Mouse (Mus musculus) limb, embryonic 10.5 days (tissue): ENCODE results near the gene Fam172a. TPM values are rescaled to one million over a fixed set of nuclear protein-coding genes. Genes with fewer than 3 reads are reported as not detected.

Source experiments
- DNase-seq: peaks from one replicate; pipeline ENCODE4 v3.0.0-alpha.2; 2017; ENCODE audit warnings: low spot score
- H3K27ac ChIP-seq: fragments of 300-500 bp; sonication (generic); 2 replicates; pipeline ENCODE4 v1.5.1; 2016; ENCODE audit warnings: mild to moderate bottlenecking
- H3K27me3 ChIP-seq: fragments of 300-500 bp; sonication (generic); 2 replicates; pipeline ENCODE4 v1.6.1; 2016; ENCODE audit warnings: low read depth, mild to moderate bottlenecking; ENCODE audit not compliant: poor library complexity, severe bottlenecking
- H3K36me3 ChIP-seq: fragments of 300-500 bp; sonication (generic); 2 replicates; pipeline ENCODE4 v1.6.1; 2016; ENCODE audit warnings: mild to moderate bottlenecking, moderate library complexity
- H3K4me1 ChIP-seq: fragments of 300-500 bp; sonication (generic); 2 replicates; pipeline ENCODE4 v1.6.1; 2016
- H3K4me3 ChIP-seq: fragments of 300-500 bp; sonication (generic); 2 replicates; pipeline ENCODE4 v1.5.1; 2016; ENCODE audit warnings: mild to moderate bottlenecking, moderate library complexity
- H3K9me3 ChIP-seq: fragments of 300-500 bp; sonication (generic); replicated peaks from 2 replicates; pipeline ENCODE4 v1.6.1; 2016; ENCODE audit warnings: mild to moderate bottlenecking
- WGBS: fragments of 180-500 bp; shearing (Covaris S2); methylation state at CpG from one replicate; pipeline ENCODE4 v1.1.7; 2016; 5-methylcytosine and 5-hydroxymethylcytosine counted together
- polyA plus RNA-seq: library from polyadenylated mRNA; unstranded; fragments of >200 nt; fragmentation: Nextera tagmentation; extraction: Ambion mirVana; gene quantifications from 2 replicates; pipeline ENCODE4 v1.2.1, GENCODE M21; 2016

Gene Fam172a
- polyA plus RNA-seq, 1 experiment from 2014 or later, result 20.6 TPM

DNA sequence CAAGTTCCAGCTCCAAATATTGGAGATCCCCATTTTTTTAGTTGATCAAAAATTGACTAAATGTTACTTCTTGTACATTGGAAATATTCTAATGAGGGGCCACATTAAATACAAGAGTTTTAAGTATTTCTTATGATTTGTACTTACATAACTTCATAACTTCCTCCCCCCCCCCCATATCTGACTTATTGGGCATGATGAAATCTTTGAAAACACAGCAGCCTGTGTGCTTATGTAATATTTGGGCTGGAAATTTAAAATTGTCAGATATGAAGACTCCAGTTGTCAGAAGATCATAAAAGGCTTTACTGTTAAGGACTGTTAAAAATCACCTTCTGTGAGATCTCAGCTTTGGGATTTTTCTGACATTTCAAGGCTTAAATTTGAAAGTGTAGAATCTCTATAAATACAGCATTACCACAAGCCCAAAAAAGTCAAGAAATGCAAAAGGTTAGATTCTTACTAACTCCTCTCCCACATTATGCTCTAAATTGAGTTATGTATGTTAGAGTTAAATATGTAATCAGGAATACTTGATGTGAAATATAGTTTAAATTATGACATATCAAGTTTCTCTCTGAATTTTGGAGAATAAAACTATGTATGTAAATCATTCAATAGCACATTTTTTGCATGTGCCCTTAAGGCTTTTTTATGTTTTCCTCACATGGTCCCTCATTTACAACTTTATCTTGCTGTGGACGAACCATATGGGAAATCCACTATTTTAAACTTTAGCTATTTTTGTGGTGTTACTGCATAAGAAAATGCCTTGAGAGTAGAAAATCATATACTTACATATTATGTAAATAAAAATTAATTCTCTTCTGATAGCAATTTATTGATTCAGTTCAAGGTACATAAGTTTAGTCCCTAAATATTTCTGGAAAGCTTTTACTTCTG lies 393.5 kb downstream of the Fam172a start:
- H3K4me3 ChIP-seq, result no peak overlapping the region
- DNase-seq, result no peak
- no peaks in the 10 kb centered on the region for H3K9me3 ChIP-seq
- 0 out of 2 replicates have a peak, but pooled peaks cover 4% of the 10 kb centered on the region for H3K4me1 ChIP-seq
- no peaks in the 10 kb centered on the region for H3K27me3 ChIP-seq
- H3K36me3 ChIP-seq, result no peaks in the 10 kb centered on the region
- 88% methylated on average over 1 of the region's 1 CpGs for WGBS
- H3K27ac ChIP-seq, result no peak overlapping the region

GRCm38 (mm10) chr13:78098858-78099445 lies 397.1 kb downstream of the Fam172a start:
- WGBS, result 83% methylated on average over 5 of the region's 5 CpGs
- Histone ChIP-seq H3K27me3 (no peaks in the 10 kb centered on the region), H3K27ac (no peak overlapping the region), H3K4me1 (peaks cover 20% of the 10 kb centered on the region), H3K9me3 (no peaks in the 10 kb centered on the region), H3K4me3 (no peak overlapping the region), H3K36me3 (no peaks in the 10 kb centered on the region)
- no peak for DNase-seq

GRCm38 (mm10) chr13:78099746-78100530 lies 398.1 kb downstream of the Fam172a start:
- H3K36me3 ChIP-seq, result no peaks in the 10 kb centered on the region
- peaks cover 22% of the 10 kb centered on the region for H3K4me1 ChIP-seq
- DNase-seq, result no peak
- no peak overlapping the region for H3K4me3 ChIP-seq
- no peak overlapping the region for H3K27ac ChIP-seq
- H3K27me3 ChIP-seq, result no peaks in the 10 kb centered on the region
- WGBS, result 56% methylated on average over 3 of the region's 3 CpGs
- H3K9me3 ChIP-seq, result no peaks in the 10 kb centered on the region

- Histone ChIP-seq H3K27me3 (no peaks in the 10 kb centered on the region), H3K9me3 (no peaks in the 10 kb centered on the region), H3K27ac (no peak overlapping the region), H3K4me3 (no peak overlapping the region), H3K36me3 (no peaks in the 10 kb centered on the region), H3K4me1 (peaks cover 22% of the 10 kb centered on the region)
- 80% methylated on average over 3 of the region's 3 CpGs for WGBS
- no peak for DNase-seq
Measured at GRCm38 (mm10) chr13:78100664-78101063, 398.8 kb downstream of the Fam172a start.

DNA sequence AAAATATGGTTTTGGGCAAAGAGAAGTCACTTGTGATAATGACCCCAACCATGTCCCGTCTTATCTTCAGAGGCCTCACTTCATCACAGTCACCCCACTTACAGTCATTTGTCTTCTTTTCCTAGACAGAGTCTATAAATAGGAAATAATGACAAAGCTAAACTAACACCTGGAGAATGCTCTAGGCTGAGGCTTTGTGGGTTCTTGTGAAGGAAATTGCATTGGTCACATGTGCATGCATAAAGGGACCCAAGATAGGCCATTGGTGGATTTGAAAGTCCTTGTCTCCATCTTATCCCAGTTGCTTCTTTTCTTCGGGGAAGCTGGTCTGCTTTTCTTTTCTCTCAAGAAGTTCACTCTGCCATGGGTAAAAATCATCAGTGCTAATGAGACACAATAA lies 400.5 kb downstream of the Fam172a start:
- no peaks in the 10 kb centered on the region for H3K27me3 ChIP-seq
- H3K4me3 ChIP-seq, result no peak overlapping the region
- peaks cover 22% of the 10 kb centered on the region for H3K4me1 ChIP-seq
- H3K9me3 ChIP-seq, result no peaks in the 10 kb centered on the region
- no peak for DNase-seq
- H3K27ac ChIP-seq, result no peak overlapping the region
- 54% methylated on average over 2 of the region's 2 CpGs for WGBS
- H3K36me3 ChIP-seq, result no peaks in the 10 kb centered on the region

- H3K36me3 ChIP-seq, result no peaks in the 10 kb centered on the region
- 81% methylated on average over 3 of the region's 3 CpGs for WGBS
- H3K4me3 ChIP-seq, result no peak overlapping the region
Measured at GRCm38 (mm10) chr13:78104851-78105250, 403.0 kb downstream of the Fam172a start.

DNA sequence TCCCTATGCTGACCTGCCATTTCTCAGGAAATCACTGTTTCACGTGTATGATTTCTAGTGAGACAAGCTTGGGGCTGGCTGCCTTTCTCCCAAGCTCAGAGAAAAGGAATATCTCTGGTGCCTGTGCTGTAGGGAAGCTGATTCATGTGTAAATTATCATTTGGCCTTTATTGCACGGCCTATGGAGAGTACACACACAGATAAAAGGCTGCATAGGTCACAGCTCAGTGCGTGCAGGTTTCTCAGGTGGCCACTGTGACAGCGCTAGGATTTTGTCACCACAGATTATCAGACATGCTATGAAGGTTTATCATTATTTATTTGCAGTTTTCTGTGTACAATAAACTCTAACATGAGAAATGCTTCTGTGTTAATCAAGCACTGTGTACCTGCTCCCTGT lies 408.8 kb downstream of the Fam172a start:
- Histone ChIP-seq H3K4me1 (no peaks in the 10 kb centered on the region), H3K9me3 (no peaks in the 10 kb centered on the region), H3K27me3 (no peaks in the 10 kb centered on the region), H3K4me3 (no peak overlapping the region), H3K36me3 (no peaks in the 10 kb centered on the region), H3K27ac (no peak overlapping the region)
- no peak for DNase-seq
- 89% methylated on average over 4 of the region's 4 CpGs for WGBS

More at GRCm38 (mm10) chr13:78104851-78105250, 403.0 kb downstream of the Fam172a start:
- DNase-seq, result no peak
- no peaks in the 10 kb centered on the region for H3K27me3 ChIP-seq
- no peaks in the 10 kb centered on the region for H3K9me3 ChIP-seq
- H3K27ac ChIP-seq, result no peak overlapping the region
- H3K4me1 ChIP-seq, result peaks cover 22% of the 10 kb centered on the region

- WGBS, result 96% methylated on average over 4 of the region's 4 CpGs
- Histone ChIP-seq H3K27me3 (no peaks in the 10 kb centered on the region), H3K27ac (no peak overlapping the region), H3K4me1 (no peaks in the 10 kb centered on the region), H3K36me3 (no peaks in the 10 kb centered on the region), H3K9me3 (no peaks in the 10 kb centered on the region), H3K4me3 (no peak overlapping the region)
- no peak for DNase-seq
Measured at GRCm38 (mm10) chr13:78113978-78114377, 412.1 kb downstream of the Fam172a start.

- no peaks in the 10 kb centered on the region for H3K36me3 ChIP-seq
- H3K4me1 ChIP-seq, result no peaks in the 10 kb centered on the region
- no peak overlapping the region for H3K4me3 ChIP-seq
- DNase-seq, result no peak
- WGBS, result 89% methylated on average over 1 of the region's 1 CpGs
- H3K27ac ChIP-seq, result no peak overlapping the region
- H3K9me3 ChIP-seq, result no peaks in the 10 kb centered on the region
- H3K27me3 ChIP-seq, result no peaks in the 10 kb centered on the region
Measured at GRCm38 (mm10) chr13:78118715-78119114, 416.9 kb downstream of the Fam172a start.

DNA sequence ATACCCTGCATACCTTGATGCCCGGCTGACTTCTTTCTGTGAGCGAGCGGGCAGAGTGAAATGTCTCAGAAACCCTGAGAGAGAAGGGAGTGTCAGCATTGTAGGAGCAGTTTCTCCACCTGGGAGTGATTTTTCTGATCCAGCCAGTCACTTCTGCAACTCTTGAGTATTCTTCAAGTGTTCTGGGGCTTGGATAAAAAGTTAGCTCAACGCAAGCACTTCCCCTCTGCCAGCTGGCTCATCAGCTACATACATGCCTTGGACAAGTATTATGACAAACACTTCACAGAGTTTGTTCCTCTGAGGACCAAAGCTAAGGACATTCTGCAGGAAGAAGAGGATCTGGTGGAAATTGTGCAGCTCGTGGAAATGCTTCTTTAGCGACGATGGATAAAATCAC lies 420.2 kb downstream of the Fam172a start:
- 94% methylated on average over 7 of the region's 7 CpGs for WGBS
- H3K27ac ChIP-seq, result no peak overlapping the region
- no peaks in the 10 kb centered on the region for H3K27me3 ChIP-seq
- H3K9me3 ChIP-seq, result no peaks in the 10 kb centered on the region
- no peak overlapping the region for H3K4me3 ChIP-seq
- no peaks in the 10 kb centered on the region for H3K36me3 ChIP-seq
- DNase-seq, result no peak
- no peaks in the 10 kb centered on the region for H3K4me1 ChIP-seq

- H3K36me3 ChIP-seq, result no peaks in the 10 kb centered on the region
Measured at GRCm38 (mm10) chr13:78123911-78124426, 422.1 kb downstream of the Fam172a start.

DNA sequence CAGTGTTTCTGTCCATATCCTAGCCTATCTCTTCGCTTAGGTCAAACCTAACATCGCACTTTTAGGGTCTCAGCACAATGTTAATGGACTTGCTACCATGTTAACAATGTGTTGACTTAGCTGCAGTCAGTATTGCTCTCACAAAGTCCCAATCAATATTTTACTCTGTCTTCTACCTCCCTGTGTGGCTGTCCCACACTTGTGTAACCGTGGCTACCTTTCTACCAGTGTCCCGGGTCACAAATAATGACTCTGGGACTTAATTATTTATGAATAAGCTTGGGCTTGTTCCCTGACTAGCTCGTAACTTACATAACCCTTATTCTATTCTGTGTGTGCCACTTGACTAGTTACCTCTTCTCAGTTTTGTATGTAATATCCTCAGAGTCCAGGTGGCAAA lies 455.6 kb downstream of the Fam172a start:
- H3K4me3 ChIP-seq, result no peak overlapping the region
- no peaks in the 10 kb centered on the region for H3K36me3 ChIP-seq
- H3K27ac ChIP-seq, result no peak overlapping the region
- H3K27me3 ChIP-seq, result peaks cover 19% of the 10 kb centered on the region
- DNase-seq, result no peak
- 86% methylated on average over 5 of the region's 5 CpGs for WGBS
- H3K4me1 ChIP-seq, result no peaks in the 10 kb centered on the region
- H3K9me3 ChIP-seq, result no peaks in the 10 kb centered on the region

More at GRCm38 (mm10) chr13:78123911-78124426, 422.1 kb downstream of the Fam172a start:
- Histone ChIP-seq H3K27me3 (no peaks in the 10 kb centered on the region), H3K27ac (no peak overlapping the region), H3K9me3 (no peaks in the 10 kb centered on the region), H3K4me3 (no peak overlapping the region), H3K4me1 (no peaks in the 10 kb centered on the region)
- WGBS, result 87% methylated on average over 4 of the region's 4 CpGs
- no peak for DNase-seq
